Mouse (Mus musculus): ENCODE measurements around the gene Plekhm2. TPM values are rescaled to one million over a fixed set of nuclear protein-coding genes. Genes with fewer than 3 reads are reported as not detected.

Gene Plekhm2
- polyA plus RNA-seq, 1 experiment from 2014 or later = 3.4 TPM

GRCm38 (mm10) chr4:141645988-141646387 is 18.7 kb downstream of the Plekhm2 start:
- Histone ChIP-seq H3K36me3 (ENCODE audit: control insufficient read depth, insufficient read depth, low read length) (peaks cover 4% of the 10 kb centered on the region; the same call in 1 of the 2 replicates), H3K4me2 (no peak overlapping the region), H3K9me3 (ENCODE audit: control insufficient read depth, low read length) (no peaks in the 10 kb centered on the region), H3K4me3 (ENCODE audit: low read depth, low read length) (no peak overlapping the region), H3K9ac (ENCODE audit: low read depth, low read length) (no peak overlapping the region), H3K27ac (ENCODE audit: low read depth, low read length) (no peak overlapping the region), H3K27me3 (replicated peaks; ENCODE audit: control insufficient read depth, insufficient read depth, low read length) (no peaks in the 10 kb centered on the region), H3K4me1 (replicated peaks; ENCODE audit: control insufficient read depth, insufficient read depth, low read length) (no peaks in the 10 kb centered on the region)
- DNase-seq (ENCODE audit: low spot score) (no peak), ATAC-seq (replicated peaks; ENCODE audit: low FRiP score) (no peak)
- WGBS = 86% methylated on average over 8 of the region's 8 CpGs

GRCm38 (mm10) chr4:141643118-141643855 is 21.4 kb downstream of the Plekhm2 start:
- WGBS = 78% methylated on average over 7 of the region's 7 CpGs
- DNase-seq (ENCODE audit: low spot score) (no peak), ATAC-seq (replicated peaks; ENCODE audit: low FRiP score) (no peak)
- Histone ChIP-seq H3K4me3 (ENCODE audit: low read depth, low read length) (no peak overlapping the region), H3K27ac (ENCODE audit: low read depth, low read length) (no peak overlapping the region), H3K27me3 (replicated peaks; ENCODE audit: control insufficient read depth, insufficient read depth, low read length) (no peaks in the 10 kb centered on the region), H3K9me3 (ENCODE audit: control insufficient read depth, low read length) (no peaks in the 10 kb centered on the region), H3K36me3 (ENCODE audit: control insufficient read depth, insufficient read depth, low read length) (peaks cover 7% of the 10 kb centered on the region), H3K4me2 (no peak overlapping the region), H3K9ac (ENCODE audit: low read depth, low read length) (no peak overlapping the region), H3K4me1 (replicated peaks; ENCODE audit: control insufficient read depth, insufficient read depth, low read length) (no peaks in the 10 kb centered on the region)

- WGBS = 87% methylated on average over 25 of the region's 25 CpGs
- ATAC-seq (replicated peaks; ENCODE audit: low FRiP score) (no peak), DNase-seq (ENCODE audit: low spot score) (no peak)
- Histone ChIP-seq H3K9ac (ENCODE audit: low read depth, low read length) (no peak overlapping the region), H3K27me3 (replicated peaks; ENCODE audit: control insufficient read depth, insufficient read depth, low read length) (no peaks in the 10 kb centered on the region), H3K4me3 (ENCODE audit: low read depth, low read length) (no peak overlapping the region), H3K4me1 (replicated peaks; ENCODE audit: control insufficient read depth, insufficient read depth, low read length) (no peaks in the 10 kb centered on the region), H3K4me2 (no peak overlapping the region), H3K27ac (ENCODE audit: low read depth, low read length) (no peak overlapping the region), H3K36me3 (ENCODE audit: control insufficient read depth, insufficient read depth, low read length) (peaks cover 11% of the 10 kb centered on the region), H3K9me3 (ENCODE audit: control insufficient read depth, low read length) (no peaks in the 10 kb centered on the region)
Measured at GRCm38 (mm10) chr4:141641961-141642811, 22.5 kb downstream of the Plekhm2 start.

GRCm38 (mm10) chr4:141641353-141641771 is 23.3 kb downstream of the Plekhm2 start:
- no peaks in the 10 kb centered on the region for H3K9me3 ChIP-seq (ENCODE audit: control insufficient read depth, low read length)
- no peaks in the 10 kb centered on the region for H3K27me3 ChIP-seq (replicated peaks; ENCODE audit: control insufficient read depth, insufficient read depth, low read length)
- ATAC-seq (replicated peaks; ENCODE audit: low FRiP score) (no peak), DNase-seq (ENCODE audit: low spot score) (no peak)
- WGBS = 86% methylated on average over 7 of the region's 7 CpGs
- H3K9ac ChIP-seq (ENCODE audit: low read depth, low read length) = no peak overlapping the region
- peaks cover 16% of the 10 kb centered on the region for H3K36me3 ChIP-seq (ENCODE audit: control insufficient read depth, insufficient read depth, low read length)
- no peaks in the 10 kb centered on the region for H3K4me1 ChIP-seq (replicated peaks; ENCODE audit: control insufficient read depth, insufficient read depth, low read length)
- no peak overlapping the region for H3K4me3 ChIP-seq (ENCODE audit: low read depth, low read length)
- H3K27ac ChIP-seq (ENCODE audit: low read depth, low read length) = no peak overlapping the region
- H3K4me2 ChIP-seq = no peak overlapping the region

GRCm38 (mm10) chr4:141639474-141639873 is 25.2 kb downstream of the Plekhm2 start:
- no peaks in the 10 kb centered on the region for H3K27me3 ChIP-seq (replicated peaks; ENCODE audit: control insufficient read depth, insufficient read depth, low read length)
- H3K4me1 ChIP-seq (replicated peaks; ENCODE audit: control insufficient read depth, insufficient read depth, low read length) = no peaks in the 10 kb centered on the region
- H3K27ac ChIP-seq (ENCODE audit: low read depth, low read length) = no peak overlapping the region
- no peaks in the 10 kb centered on the region for H3K9me3 ChIP-seq (ENCODE audit: control insufficient read depth, low read length)
- no peak for DNase-seq (ENCODE audit: low spot score)
- no peak overlapping the region for H3K9ac ChIP-seq (ENCODE audit: low read depth, low read length)
- peaks cover 16% of the 10 kb centered on the region for H3K36me3 ChIP-seq (ENCODE audit: control insufficient read depth, insufficient read depth, low read length)
- no peak overlapping the region for H3K4me2 ChIP-seq
- ATAC-seq (replicated peaks; ENCODE audit: low FRiP score) = no peak
- 82% methylated on average over 11 of the region's 11 CpGs for WGBS
- H3K4me3 ChIP-seq (ENCODE audit: low read depth, low read length) = no peak overlapping the region

GRCm38 (mm10) chr4:141636693-141637092 is 28.0 kb downstream of the Plekhm2 start:
- H3K4me2 ChIP-seq = no peak overlapping the region
- H3K4me1 ChIP-seq (replicated peaks; ENCODE audit: control insufficient read depth, insufficient read depth, low read length) = no peaks in the 10 kb centered on the region
- H3K27me3 ChIP-seq (replicated peaks; ENCODE audit: control insufficient read depth, insufficient read depth, low read length) = no peaks in the 10 kb centered on the region
- peaks cover 25% of the 10 kb centered on the region for H3K36me3 ChIP-seq (ENCODE audit: control insufficient read depth, insufficient read depth, low read length)
- ATAC-seq (replicated peaks; ENCODE audit: low FRiP score) (no peak), DNase-seq (ENCODE audit: low spot score) (no peak)
- 90% methylated on average over 5 of the region's 5 CpGs for WGBS
- H3K4me3 ChIP-seq (ENCODE audit: low read depth, low read length) = no peak overlapping the region
- no peak overlapping the region for H3K9ac ChIP-seq (ENCODE audit: low read depth, low read length)
- H3K27ac ChIP-seq (ENCODE audit: low read depth, low read length) = no peak overlapping the region
- no peaks in the 10 kb centered on the region for H3K9me3 ChIP-seq (ENCODE audit: control insufficient read depth, low read length)

GRCm38 (mm10) chr4:141635991-141636390 is 28.7 kb downstream of the Plekhm2 start:
- Histone ChIP-seq H3K27me3 (replicated peaks; ENCODE audit: control insufficient read depth, insufficient read depth, low read length) (no peaks in the 10 kb centered on the region), H3K4me2 (no peak overlapping the region), H3K27ac (ENCODE audit: low read depth, low read length) (no peak overlapping the region), H3K4me3 (ENCODE audit: low read depth, low read length) (no peak overlapping the region), H3K9ac (ENCODE audit: low read depth, low read length) (no peak overlapping the region), H3K9me3 (ENCODE audit: control insufficient read depth, low read length) (no peaks in the 10 kb centered on the region), H3K36me3 (ENCODE audit: control insufficient read depth, insufficient read depth, low read length) (peaks cover 32% of the 10 kb centered on the region), H3K4me1 (replicated peaks; ENCODE audit: control insufficient read depth, insufficient read depth, low read length) (no peaks in the 10 kb centered on the region)
- no peak for ATAC-seq (replicated peaks; ENCODE audit: low FRiP score)
- no peak for DNase-seq (ENCODE audit: low spot score)
- WGBS = 78% methylated on average over 9 of the region's 9 CpGs

GRCm38 (mm10) chr4:141632111-141632873 is 32.4 kb downstream of the Plekhm2 start:
- WGBS = 94% methylated on average over 21 of the region's 21 CpGs
- H3K36me3 ChIP-seq (ENCODE audit: control insufficient read depth, insufficient read depth, low read length) = peaks cover 33% of the 10 kb centered on the region
- no peak overlapping the region for H3K4me2 ChIP-seq
- H3K27ac ChIP-seq (ENCODE audit: low read depth, low read length) = no peak overlapping the region
- DNase-seq (ENCODE audit: low spot score) = no peak
- H3K9ac ChIP-seq (ENCODE audit: low read depth, low read length) = no peak overlapping the region
- H3K4me3 ChIP-seq (ENCODE audit: low read depth, low read length) = no peak overlapping the region
- no peaks in the 10 kb centered on the region for H3K4me1 ChIP-seq (replicated peaks; ENCODE audit: control insufficient read depth, insufficient read depth, low read length)
- ATAC-seq (replicated peaks; ENCODE audit: low FRiP score) = no peak
- no peaks in the 10 kb centered on the region for H3K9me3 ChIP-seq (ENCODE audit: control insufficient read depth, low read length)
- H3K27me3 ChIP-seq (replicated peaks; ENCODE audit: control insufficient read depth, insufficient read depth, low read length) = no peaks in the 10 kb centered on the region

Data from liver, embryonic 11.5 days (tissue).